Mouse (Mus musculus) ES-Bruce4 (cell line): ENCODE data around the gene Kctd19. TPM values are rescaled to one million over a fixed set of nuclear protein-coding genes. Genes with fewer than 3 reads are reported as not detected.

ENCODE experiments used
- H3K27ac ChIP-seq: 2 replicates; pipeline ENCODE4 v1.5.1; 2012; ENCODE audit warnings: low read length, inconsistent platforms; ENCODE audit not compliant: insufficient read depth
- H3K27me3 ChIP-seq: 2 replicates; pipeline ENCODE4 v1.6.1; 2012; ENCODE audit warnings: mild to moderate bottlenecking, low read length, inconsistent platforms; ENCODE audit not compliant: control insufficient read depth, poor library complexity, insufficient read depth, severe bottlenecking
- H3K36me3 ChIP-seq: 2 replicates; pipeline ENCODE4 v1.6.1; 2012; ENCODE audit warnings: inconsistent platforms, mild to moderate bottlenecking, low read length, moderate library complexity; ENCODE audit not compliant: control insufficient read depth, poor library complexity, insufficient read depth, severe bottlenecking
- H3K4me1 ChIP-seq: one replicate; pipeline ENCODE4 v1.8.1; 2011; ENCODE audit warnings: low read length; ENCODE audit not compliant: control insufficient read depth, insufficient read depth
- H3K4me3 ChIP-seq: 2 replicates; pipeline ENCODE4 v1.5.1; 2011; ENCODE audit warnings: low read depth, mild to moderate bottlenecking, low read length
- H3K9ac ChIP-seq: 2 replicates; pipeline ENCODE4 v1.6.1; 2012; ENCODE audit warnings: low read depth, mild to moderate bottlenecking, inconsistent platforms; ENCODE audit not compliant: poor library complexity, severe bottlenecking
- H3K9me3 ChIP-seq: replicated peaks from 2 replicates; pipeline ENCODE4 v1.6.1; 2012; ENCODE audit warnings: mild to moderate bottlenecking, low read length, inconsistent platforms; ENCODE audit not compliant: control insufficient read depth, poor library complexity, insufficient read depth, severe bottlenecking
- CTCF ChIP-seq: IDR thresholded peaks from one replicate; pipeline ENCODE4 v1.8.1; 2011; ENCODE audit warnings: low read depth, low read length
- EP300 ChIP-seq: IDR thresholded peaks from 2 replicates; pipeline ENCODE4 v1.6.1; 2011; ENCODE audit warnings: low read depth, low read length; ENCODE audit not compliant: insufficient read depth
- POLR2A ChIP-seq: IDR thresholded peaks from one replicate; pipeline ENCODE4 v1.8.1; 2011; ENCODE audit warnings: low read length; ENCODE audit not compliant: insufficient read depth
- polyA plus RNA-seq: library from polyadenylated mRNA; stranded (reverse); fragments of >200 nt; gene quantifications from 2 replicates; pipeline ENCODE4 v1.2.4, GENCODE M21; 2011; ENCODE audit warnings: low read depth; ENCODE audit not compliant: missing spikeins, insufficient read depth, insufficient read length

The Kctd19 gene
- 2.4 and 3.7 TPM in 2 replicates for polyA plus RNA-seq

GRCm38 (mm10) chr8:105413391-105413790 lies at the start of gene Kctd19, which contains the start of gene Lrrc36:
Kctd19 (minus strand) TSS chr8:105413502.
Lrrc36 (plus strand) TSS chr8:105413571.
- no peak for TF ChIP-seq EP300
- peak; percentile 77 for TF ChIP-seq CTCF
- H3K36me3 ChIP-seq, result no peaks in the 10 kb centered on the region
- H3K9me3 ChIP-seq, result peaks cover 7% of the 10 kb centered on the region
- H3K4me1 ChIP-seq, result no peaks in the 10 kb centered on the region
- H3K9ac ChIP-seq, result peak within 1 kb of the TSS; percentile 35; the same call in 1 of the 2 replicates
- H3K27me3 ChIP-seq, result 0 out of 2 replicates have a peak, but pooled peaks cover 2% of the 10 kb centered on the region
- H3K27ac ChIP-seq, result no peak within 1 kb of the TSS
- peak within 1 kb of the TSS; percentile 66 for H3K4me3 ChIP-seq

GRCm38 (mm10) chr8:105461085-105461803 lies 47.9 kb upstream of the Kctd19 start:
- no peaks in the 10 kb centered on the region for H3K36me3 ChIP-seq
- H3K4me1 ChIP-seq, result no peaks in the 10 kb centered on the region
- TF ChIP-seq EP300 (no peak), POLR2A (no peak), CTCF (no peak)
- no peaks in the 10 kb centered on the region for H3K9me3 ChIP-seq
- no peak overlapping the region for H3K4me3 ChIP-seq
- H3K9ac ChIP-seq, result no peak overlapping the region
- no peak overlapping the region for H3K27ac ChIP-seq
- H3K27me3 ChIP-seq, result no peaks in the 10 kb centered on the region

- H3K27ac ChIP-seq, result no peak overlapping the region
- H3K36me3 ChIP-seq, result no peaks in the 10 kb centered on the region
- H3K4me3 ChIP-seq, result no peak overlapping the region
- TF ChIP-seq CTCF (no peak), POLR2A (no peak), EP300 (no peak)
- H3K27me3 ChIP-seq, result no peaks in the 10 kb centered on the region
- no peaks in the 10 kb centered on the region for H3K4me1 ChIP-seq
- no peak overlapping the region for H3K9ac ChIP-seq
- H3K9me3 ChIP-seq, result no peaks in the 10 kb centered on the region
Observed at GRCm38 (mm10) chr8:105455218-105455617, 41.9 kb upstream of the Kctd19 start.

GRCm38 (mm10) chr8:105454088-105454487 lies 40.8 kb upstream of the Kctd19 start:
- H3K9ac ChIP-seq, result no peak overlapping the region
- H3K36me3 ChIP-seq, result no peaks in the 10 kb centered on the region
- H3K9me3 ChIP-seq, result no peaks in the 10 kb centered on the region
- no peaks in the 10 kb centered on the region for H3K27me3 ChIP-seq
- TF ChIP-seq POLR2A, result no peak
- no peak for TF ChIP-seq CTCF
- TF ChIP-seq EP300, result no peak
- no peaks in the 10 kb centered on the region for H3K4me1 ChIP-seq
- H3K27ac ChIP-seq, result no peak overlapping the region
- no peak overlapping the region for H3K4me3 ChIP-seq

GRCm38 (mm10) chr8:105453296-105453695 lies 40.0 kb upstream of the Kctd19 start:
- H3K27me3 ChIP-seq, result no peaks in the 10 kb centered on the region
- H3K9ac ChIP-seq, result no peak overlapping the region
- H3K4me3 ChIP-seq, result no peak overlapping the region
- H3K9me3 ChIP-seq, result no peaks in the 10 kb centered on the region
- no peaks in the 10 kb centered on the region for H3K36me3 ChIP-seq
- no peak for TF ChIP-seq POLR2A
- TF ChIP-seq CTCF, result no peak
- no peak for TF ChIP-seq EP300
- H3K4me1 ChIP-seq, result no peaks in the 10 kb centered on the region
- no peak overlapping the region for H3K27ac ChIP-seq

GRCm38 (mm10) chr8:105451903-105452603 lies 38.8 kb upstream of the Kctd19 start:
- Histone ChIP-seq H3K4me1 (no peaks in the 10 kb centered on the region), H3K27me3 (no peaks in the 10 kb centered on the region), H3K9me3 (no peaks in the 10 kb centered on the region), H3K36me3 (no peaks in the 10 kb centered on the region), H3K27ac (no peak overlapping the region), H3K9ac (no peak overlapping the region), H3K4me3 (no peak overlapping the region)
- TF ChIP-seq POLR2A, result no peak
- no peak for TF ChIP-seq EP300
- no peak for TF ChIP-seq CTCF
